Mouse (Mus musculus): Measurements from ENCODE around the gene Fry.
A peak's percentile ranks its signal among the peaks of the same experiment; 100 is the strongest.

The Fry gene

DNA sequence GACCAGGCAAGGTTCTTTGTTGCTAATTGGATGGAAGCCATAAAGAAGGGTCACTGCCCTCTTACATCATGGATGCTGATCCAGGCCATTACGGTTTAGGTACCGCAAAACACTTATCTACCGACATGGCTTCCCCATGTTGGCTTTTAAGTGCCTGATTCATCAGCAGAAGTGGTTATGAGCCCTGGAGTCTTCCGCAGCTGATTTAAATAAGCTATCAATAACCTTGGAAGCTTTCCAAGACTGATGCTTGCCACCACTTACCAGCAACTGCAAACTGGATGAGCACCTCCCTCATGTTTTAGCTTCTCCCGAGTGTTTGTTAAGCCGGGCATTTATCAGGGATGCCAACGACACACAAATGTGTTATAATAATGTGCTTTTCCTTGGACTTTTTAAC, 12.7 kb downstream of the Fry start:
- no peak for DNase-seq

GRCm38 (mm10) chr5:150134651-150135050, 16.2 kb downstream of the Fry start:
- no peak for DNase-seq

DNA sequence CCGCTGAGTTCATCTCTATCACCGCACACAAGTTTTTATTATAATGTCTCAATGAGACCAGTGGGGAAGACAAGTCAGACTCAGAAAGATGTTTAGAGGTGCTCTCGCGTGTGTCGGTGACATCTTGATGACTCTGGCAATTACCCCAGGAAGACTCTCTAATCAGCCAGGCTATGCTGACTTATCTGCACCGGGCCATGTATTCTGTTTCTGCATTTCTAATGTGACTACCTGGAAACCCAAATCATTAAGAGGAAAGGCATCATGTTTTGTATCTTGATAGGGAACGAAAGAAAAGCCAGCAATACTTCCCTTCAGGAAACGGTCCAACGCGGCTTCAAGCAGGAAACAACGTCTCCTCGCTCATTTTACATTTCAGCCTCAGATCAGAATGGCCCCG, 17.1 kb downstream of the Fry start:
- no peak for DNase-seq

- DNase-seq, result peak; percentile 83
These were observed 19.5 kb downstream of the Fry start for GRCm38 (mm10) chr5:150137772-150138451.

DNA sequence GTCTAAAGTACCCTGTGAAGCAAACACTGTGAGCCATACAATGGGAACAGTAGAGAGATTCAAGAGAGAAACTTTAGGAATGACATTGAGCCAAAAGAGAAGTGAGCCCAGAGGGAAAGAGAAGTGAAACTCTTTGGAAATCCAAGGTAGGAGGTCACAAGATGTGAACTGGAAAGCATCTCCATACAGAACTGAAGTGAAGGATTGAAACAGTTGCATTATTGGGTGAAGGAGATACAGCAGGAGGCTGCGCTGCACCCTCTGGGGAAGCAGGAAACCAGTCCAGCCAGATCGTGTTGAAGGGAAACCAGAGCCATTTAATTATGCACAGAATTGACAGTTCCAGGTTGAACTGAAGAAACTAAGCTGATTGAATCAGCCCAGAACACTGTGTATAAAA, 22.1 kb downstream of the Fry start:
- DNase-seq, result peak; percentile 86

- peak; percentile 76 for DNase-seq
These were observed 27.5 kb downstream of the Fry start for GRCm38 (mm10) chr5:150145967-150146366.

GRCm38 (mm10) chr5:150146612-150147011, 28.2 kb downstream of the Fry start:
- DNase-seq, result no peak

- peak; percentile 87 for DNase-seq
These were observed 31.3 kb downstream of the Fry start for GRCm38 (mm10) chr5:150149725-150150124.

GRCm38 (mm10) chr5:150150986-150151385, 32.5 kb downstream of the Fry start:
- no peak for DNase-seq

- DNase-seq, result peak; percentile 94
These were observed 33.8 kb downstream of the Fry start for GRCm38 (mm10) chr5:150152071-150152879.

GRCm38 (mm10) chr5:150152880-150153281, 34.4 kb downstream of the Fry start:
- no peak for DNase-seq

DNA sequence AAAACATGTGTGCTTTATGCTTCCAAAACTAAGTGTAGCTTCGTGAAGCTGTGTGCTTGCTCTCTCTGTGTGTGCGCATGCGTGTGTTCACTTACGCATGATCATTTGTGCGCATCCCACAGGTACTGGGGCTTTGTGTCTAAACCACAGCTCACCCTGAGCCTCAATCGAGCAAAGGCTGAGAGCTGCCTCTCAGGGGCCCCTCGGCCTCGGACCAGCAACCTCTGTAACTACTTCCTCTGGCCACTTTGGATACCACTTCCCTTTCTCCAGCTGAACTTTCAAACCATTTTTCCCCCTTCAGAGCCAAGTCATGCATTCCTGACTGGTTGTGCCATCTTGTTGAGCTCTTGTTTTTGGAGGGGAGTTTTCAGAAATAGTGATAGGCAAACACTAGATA, 36.9 kb downstream of the Fry start:
- no peak for DNase-seq

DNA sequence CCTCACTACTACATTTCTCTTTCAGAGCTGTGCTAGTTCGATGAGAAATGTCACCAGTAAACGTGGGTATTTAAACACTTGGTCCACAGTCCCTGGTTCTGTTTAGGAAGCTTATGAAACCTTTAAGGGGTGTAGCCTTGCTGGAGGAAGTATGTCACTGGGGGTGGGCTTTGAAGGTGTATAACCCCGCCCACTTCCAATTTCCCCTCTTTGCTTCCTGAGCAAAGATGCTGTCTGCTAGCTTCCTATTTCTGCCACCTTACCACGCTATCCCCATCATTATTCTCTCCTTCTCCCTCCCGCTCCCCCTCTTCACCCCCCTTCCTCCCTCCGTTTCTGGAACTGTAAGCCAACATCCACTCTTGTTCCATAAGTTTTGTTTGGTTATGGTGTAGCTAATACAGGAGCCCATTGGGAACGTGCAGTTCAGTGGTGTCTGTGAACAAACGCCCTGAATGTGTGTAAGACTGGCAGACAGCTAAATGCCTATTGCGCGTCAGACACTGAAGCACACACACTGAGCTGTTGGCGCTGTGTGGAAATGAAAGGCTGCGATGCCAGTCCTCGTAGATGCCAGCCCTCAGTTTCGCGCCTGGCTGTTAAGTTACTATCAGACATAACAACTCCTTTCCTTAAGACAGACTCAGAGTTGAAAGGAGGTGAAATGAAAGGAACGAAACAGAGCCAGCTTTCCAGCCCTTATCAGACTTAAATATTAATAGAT, 37.8 kb downstream of the Fry start:
- DNase-seq, result no peak

DNA sequence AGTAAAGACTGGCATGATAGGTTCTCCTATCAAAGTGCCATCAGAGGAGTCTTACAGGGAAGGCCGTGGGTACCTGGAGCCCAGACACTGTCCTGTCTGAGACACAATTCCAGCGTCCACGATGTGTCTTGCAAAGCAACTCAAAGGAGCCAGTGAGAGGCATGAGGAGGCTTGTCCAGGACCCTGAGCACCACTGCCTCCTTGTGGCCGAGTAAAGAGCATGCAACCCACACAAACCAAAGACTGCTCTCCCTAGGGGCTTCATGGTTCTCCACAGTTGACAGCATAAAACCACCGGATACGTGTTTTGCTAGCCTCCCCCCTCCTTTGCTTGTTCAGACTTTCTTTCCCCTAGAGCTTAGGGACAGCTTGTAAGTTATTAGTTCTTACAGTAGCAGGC, 39.2 kb downstream of the Fry start:
- peak; percentile 91 for DNase-seq

DNA sequence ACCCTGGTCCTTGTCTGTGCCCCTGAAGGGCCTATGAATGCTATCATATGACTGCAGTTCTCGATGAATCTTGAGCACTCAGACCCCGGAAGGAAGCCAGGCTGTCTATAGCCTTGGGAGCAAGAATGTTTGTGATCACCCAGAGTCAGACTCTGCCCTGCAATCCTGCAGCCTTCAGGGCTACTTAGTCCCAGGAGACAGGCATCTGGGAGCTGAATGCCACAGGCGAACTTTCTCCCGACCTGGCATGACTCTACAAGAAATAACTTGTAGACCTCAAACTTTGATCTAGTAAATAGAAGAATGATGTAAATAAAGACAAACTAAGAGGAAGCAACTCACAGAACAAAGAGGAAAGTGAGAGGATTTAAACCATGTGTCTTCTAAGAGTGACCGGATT, 40.7 kb downstream of the Fry start:
- DNase-seq, result peak; percentile 85

DNA sequence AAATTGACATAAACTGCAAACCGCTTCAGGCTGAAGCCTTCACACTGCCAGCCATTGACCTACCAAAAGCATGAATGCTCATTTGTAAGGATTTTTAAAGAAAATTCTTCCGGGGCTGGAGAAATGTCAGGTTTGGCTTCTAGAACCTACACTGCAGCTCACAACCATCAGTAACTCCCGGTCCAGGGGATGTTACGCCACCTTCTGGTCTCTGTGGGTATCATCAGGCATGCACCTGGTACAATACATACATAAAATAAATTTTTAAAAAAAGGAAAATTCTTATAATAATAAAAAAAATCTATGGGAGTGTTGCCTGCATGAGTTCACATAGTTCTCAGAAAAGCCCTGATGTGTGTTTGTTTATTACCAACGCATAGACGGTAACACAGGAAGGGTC, 42.7 kb downstream of the Fry start:
- DNase-seq, result peak; percentile 49

DNA sequence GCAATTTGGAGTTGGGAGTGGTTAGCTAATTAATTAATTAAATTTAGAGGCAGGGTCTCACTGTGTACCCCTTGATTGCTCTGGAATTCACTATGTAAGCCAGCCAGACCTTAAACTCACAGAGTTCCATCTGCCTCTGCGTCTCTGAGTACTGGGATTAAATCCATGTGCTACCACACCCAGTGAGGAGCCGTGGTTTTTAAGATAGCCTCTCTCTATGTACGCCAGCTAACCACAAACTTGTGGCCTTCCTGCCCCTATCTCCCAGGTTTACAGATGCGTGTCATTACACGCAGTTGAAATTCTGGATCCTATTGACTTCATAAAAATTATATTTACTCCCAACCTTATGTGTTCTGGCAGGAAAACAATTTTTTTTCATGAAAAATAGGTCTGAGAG, 43.5 kb downstream of the Fry start:
- DNase-seq, result peak; percentile 35

- DNase-seq, result peak; percentile 57
These were observed 46.2 kb downstream of the Fry start for GRCm38 (mm10) chr5:150164671-150165070.

DNA sequence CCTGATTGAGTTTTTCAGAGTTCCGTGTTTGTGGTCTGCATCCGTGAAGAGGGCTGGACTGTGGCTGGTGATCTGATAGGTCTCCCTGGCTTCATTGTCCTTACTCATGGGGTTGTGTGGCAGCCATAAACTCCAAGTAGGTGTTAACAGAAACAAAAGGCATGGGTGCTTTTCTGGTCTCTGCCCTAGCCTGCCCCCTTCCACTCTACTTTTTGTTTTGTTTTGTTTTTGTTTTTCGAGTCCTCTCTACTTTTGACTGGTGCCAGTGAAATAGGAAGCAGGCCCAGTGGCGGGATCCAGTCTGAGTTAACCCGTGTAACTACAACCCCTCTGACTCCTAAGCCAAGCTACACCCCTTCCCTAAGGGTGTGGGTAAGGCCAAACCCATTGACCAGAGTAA, 48.4 kb downstream of the Fry start:
- DNase-seq, result peak; percentile 79

- DNase-seq, result no peak
These were observed 48.8 kb downstream of the Fry start for GRCm38 (mm10) chr5:150167287-150167686.

DNA sequence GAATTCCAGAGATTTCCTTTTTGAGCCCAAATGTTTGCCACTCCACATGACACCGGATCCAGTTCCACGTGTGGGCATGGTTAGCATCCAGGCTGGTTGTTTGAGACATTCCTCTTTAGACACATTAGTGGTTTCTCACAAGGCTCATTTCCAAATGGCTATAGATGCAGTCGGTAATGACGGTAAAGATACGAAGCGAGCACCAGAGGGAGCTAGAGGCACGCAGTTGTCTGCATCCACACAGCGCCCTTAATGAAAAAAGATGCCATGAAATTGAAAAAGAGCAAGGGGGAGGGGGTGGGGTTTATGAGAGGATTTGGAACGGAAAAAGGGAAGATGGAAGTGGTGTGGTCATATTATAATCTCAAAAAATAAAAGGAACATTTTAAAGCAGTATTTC, 50.3 kb downstream of the Fry start:
- peak; percentile 93 for DNase-seq

DNA sequence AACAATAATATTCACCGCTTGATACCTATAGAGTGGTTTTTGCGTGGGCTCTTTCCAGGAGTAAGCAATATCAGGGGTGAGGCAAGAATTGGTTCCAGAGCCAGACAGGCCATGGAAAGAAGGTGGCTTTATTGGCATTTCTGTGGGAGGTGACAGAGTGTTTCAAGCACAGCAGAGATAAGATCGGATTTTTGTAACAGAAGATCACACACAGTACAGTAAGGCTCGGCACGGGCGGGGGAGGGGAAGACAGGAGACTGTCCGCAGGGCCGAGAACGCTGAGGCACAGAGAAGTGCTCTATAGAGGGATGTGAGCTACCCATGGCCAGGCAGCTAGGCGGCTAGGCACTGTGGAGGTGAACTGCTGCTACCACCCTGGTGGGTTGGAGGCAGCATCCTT, 53.1 kb downstream of the Fry start:
- DNase-seq, result peak; percentile 78

- DNase-seq, result peak; percentile 69
These were observed 55.4 kb downstream of the Fry start for GRCm38 (mm10) chr5:150173869-150174268.

- peak; percentile 49 for DNase-seq
These were observed 56.5 kb downstream of the Fry start for GRCm38 (mm10) chr5:150174950-150175349.
